Mouse (Mus musculus): Measurements from ENCODE around the gene Hes1. TPM values are rescaled to one million over a fixed set of nuclear protein-coding genes. Genes with fewer than 3 reads are reported as not detected.
A peak's percentile ranks its signal among the peaks of the same experiment; 100 is the strongest.

Hes1 gene
- polyA plus RNA-seq, 1 experiment from 2014 or later, result 38.5 TPM

GRCm38 (mm10) chr16:30056906-30057305, 7.3 kb upstream of the Hes1 start:
- Histone ChIP-seq H3K4me2 (ENCODE audit: low read depth, low read length) (no peak overlapping the region), H3K36me3 (ENCODE audit: control insufficient read depth, insufficient read depth, low read length) (no peaks in the 10 kb centered on the region), H3K9me3 (replicated peaks; ENCODE audit: control insufficient read depth, low read length) (no peaks in the 10 kb centered on the region), H3K27me3 (ENCODE audit: control insufficient read depth, insufficient read depth, low read length) (no peaks in the 10 kb centered on the region), H3K27ac (ENCODE audit: low read length) (peak overlapping the region; percentile 76), H3K9ac (ENCODE audit: low read length) (no peak overlapping the region), H3K4me1 (ENCODE audit: control insufficient read depth, insufficient read depth, low read length) (peaks cover 65% of the 10 kb centered on the region), H3K4me3 (replicated peaks; ENCODE audit: low read length) (no peak overlapping the region)
- no peak for ATAC-seq (ENCODE audit: insufficient read depth, low FRiP score)
- 73% methylated on average over 2 of the region's 2 CpGs for WGBS

DNA sequence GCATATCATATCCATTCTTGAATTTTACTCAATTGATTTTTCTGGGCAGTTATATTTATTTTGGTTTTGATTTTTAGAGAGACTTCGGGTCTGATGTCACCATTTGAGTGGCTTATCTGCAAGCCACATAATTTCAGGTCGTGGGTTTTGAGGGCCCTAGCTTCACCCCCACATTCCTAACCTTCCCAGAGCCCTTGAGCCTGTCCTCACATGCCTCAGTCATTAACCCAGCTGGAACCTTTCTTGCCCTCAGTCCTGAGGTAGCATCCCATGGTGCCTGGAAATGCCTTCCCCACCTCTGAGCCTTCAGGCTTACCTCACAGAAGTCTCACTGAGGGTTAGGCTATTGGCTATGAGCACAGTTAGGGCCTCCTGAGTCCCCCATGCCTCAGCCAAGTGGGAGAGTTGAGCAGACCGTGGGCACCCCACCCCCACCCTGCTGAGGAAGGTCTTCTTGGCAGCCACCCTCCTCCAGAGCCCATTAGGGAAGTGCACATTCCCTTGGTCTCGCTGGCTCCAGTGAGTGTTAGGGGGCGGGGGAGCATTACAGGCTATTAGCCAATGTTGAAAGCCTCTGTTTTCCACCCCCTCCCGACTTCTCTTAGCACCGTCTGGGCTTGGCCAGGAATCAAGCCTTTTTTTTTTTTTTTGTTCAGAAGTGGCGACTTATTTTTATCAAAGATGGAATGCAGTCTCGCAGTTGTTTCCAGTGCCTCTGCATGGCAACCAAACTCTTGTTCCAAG, 5.0 kb upstream of the Hes1 start:
- peak; percentile 30; the same call in 1 of the 2 replicates for ATAC-seq (ENCODE audit: insufficient read depth, low FRiP score)
- H3K9me3 ChIP-seq (replicated peaks; ENCODE audit: control insufficient read depth, low read length), result no peaks in the 10 kb centered on the region
- H3K4me2 ChIP-seq (ENCODE audit: low read depth, low read length), result peak overlapping the region; percentile 29; the same call in 1 of the 2 replicates
- 11% methylated on average over 9 of the region's 9 CpGs for WGBS
- no peaks in the 10 kb centered on the region for H3K27me3 ChIP-seq (ENCODE audit: control insufficient read depth, insufficient read depth, low read length)
- H3K27ac ChIP-seq (ENCODE audit: low read length), result peak overlapping the region; percentile 86
- no peak overlapping the region for H3K4me3 ChIP-seq (replicated peaks; ENCODE audit: low read length)
- H3K4me1 ChIP-seq (ENCODE audit: control insufficient read depth, insufficient read depth, low read length), result peaks cover 62% of the 10 kb centered on the region
- H3K36me3 ChIP-seq (ENCODE audit: control insufficient read depth, insufficient read depth, low read length), result no peaks in the 10 kb centered on the region
- H3K9ac ChIP-seq (ENCODE audit: low read length), result peak overlapping the region; percentile 42; the same call in 1 of the 2 replicates

DNA sequence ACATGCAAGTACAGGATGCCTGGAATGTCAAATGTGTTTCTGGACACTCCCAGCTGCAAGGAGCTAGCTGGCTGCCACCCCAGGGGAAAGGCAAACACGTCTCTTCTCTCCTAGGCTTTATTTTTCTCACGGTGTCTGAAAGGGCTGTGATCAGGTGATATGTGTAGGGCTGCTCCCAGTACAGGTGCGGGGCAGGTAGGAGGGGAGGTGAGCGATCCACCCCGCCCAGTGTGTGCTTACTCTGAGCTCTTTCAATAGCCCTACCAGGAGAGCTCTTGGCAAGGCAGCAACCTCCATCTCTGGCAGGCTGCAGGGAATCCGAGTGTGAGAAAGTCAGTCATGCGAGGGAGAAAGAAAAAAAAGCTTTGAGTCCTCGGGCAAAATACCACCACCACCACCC, 3.8 kb upstream of the Hes1 start:
- Histone ChIP-seq H3K9me3 (replicated peaks; ENCODE audit: control insufficient read depth, low read length) (no peaks in the 10 kb centered on the region), H3K4me2 (ENCODE audit: low read depth, low read length) (0 out of 2 replicates have a peak overlapping the region, but pooled peaks have one; percentile 29), H3K9ac (ENCODE audit: low read length) (peak overlapping the region; percentile 7; the same call in 1 of the 2 replicates), H3K36me3 (ENCODE audit: control insufficient read depth, insufficient read depth, low read length) (no peaks in the 10 kb centered on the region), H3K4me1 (ENCODE audit: control insufficient read depth, insufficient read depth, low read length) (peaks cover 55% of the 10 kb centered on the region), H3K27ac (ENCODE audit: low read length) (peak overlapping the region; percentile 86), H3K4me3 (replicated peaks; ENCODE audit: low read length) (no peak overlapping the region), H3K27me3 (ENCODE audit: control insufficient read depth, insufficient read depth, low read length) (no peaks in the 10 kb centered on the region)
- ATAC-seq (ENCODE audit: insufficient read depth, low FRiP score), result peak; percentile 45; the same call in 1 of the 2 replicates
- 22% methylated on average over 8 of the region's 8 CpGs for WGBS

DNA sequence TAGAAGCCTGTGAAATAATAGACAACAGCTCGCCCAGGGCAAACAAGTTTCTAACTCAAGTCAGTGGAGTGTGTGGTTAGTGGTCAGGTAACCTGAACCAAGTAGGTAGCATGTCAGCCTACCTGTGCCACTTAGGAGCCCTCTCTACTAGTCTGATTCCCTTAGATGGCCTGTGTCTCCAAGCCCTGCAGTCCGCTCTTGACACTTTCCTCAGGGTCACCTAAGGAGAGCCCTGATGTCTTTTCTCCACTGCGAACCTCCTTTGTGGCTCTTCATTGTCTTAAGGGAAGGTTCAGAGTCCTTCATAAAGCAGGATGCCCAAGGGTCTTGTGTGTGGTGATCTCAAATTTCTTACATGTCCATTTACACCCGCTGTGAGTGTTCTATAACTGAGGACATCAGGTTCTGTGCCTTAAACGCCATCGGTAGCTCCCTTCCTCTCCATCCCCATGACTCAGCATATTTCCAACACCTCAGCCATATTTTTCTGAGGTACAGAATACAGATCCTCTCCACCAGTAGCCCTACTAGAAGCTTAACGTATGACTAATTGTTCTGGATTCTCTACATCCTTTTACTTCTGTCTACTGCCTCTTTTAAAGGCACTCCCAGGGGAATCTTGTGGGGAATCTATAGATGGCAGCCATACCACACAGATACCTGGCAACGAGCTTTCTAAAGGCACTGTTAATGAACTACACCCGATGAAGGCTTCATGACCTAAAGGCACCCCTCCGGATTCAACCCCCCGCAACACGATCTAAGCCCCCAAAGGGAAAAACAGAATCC, 1.7 kb upstream of the Hes1 start:
- Histone ChIP-seq H3K4me3 (replicated peaks; ENCODE audit: low read length) (peak overlapping the region; percentile 71), H3K9ac (ENCODE audit: low read length) (peak overlapping the region; percentile 95), H3K4me1 (ENCODE audit: control insufficient read depth, insufficient read depth, low read length) (peaks cover 43% of the 10 kb centered on the region), H3K27ac (ENCODE audit: low read length) (peak overlapping the region; percentile 99), H3K36me3 (ENCODE audit: control insufficient read depth, insufficient read depth, low read length) (no peaks in the 10 kb centered on the region), H3K9me3 (replicated peaks; ENCODE audit: control insufficient read depth, low read length) (no peaks in the 10 kb centered on the region), H3K27me3 (ENCODE audit: control insufficient read depth, insufficient read depth, low read length) (no peaks in the 10 kb centered on the region), H3K4me2 (ENCODE audit: low read depth, low read length) (peak overlapping the region; percentile 94)
- WGBS, result 22% methylated on average over 12 of the region's 12 CpGs
- ATAC-seq (ENCODE audit: insufficient read depth, low FRiP score), result no peak

GRCm38 (mm10) chr16:30063121-30063881, 883 bp upstream of the Hes1 start:
- peaks cover 44% of the 10 kb centered on the region for H3K4me1 ChIP-seq (ENCODE audit: control insufficient read depth, insufficient read depth, low read length)
- under 1% methylated on average over 67 of the region's 82 CpGs for WGBS
- H3K27me3 ChIP-seq (ENCODE audit: control insufficient read depth, insufficient read depth, low read length), result no peaks in the 10 kb centered on the region
- ATAC-seq (ENCODE audit: insufficient read depth, low FRiP score), result peak; percentile 14
- peak overlapping the region; percentile 94 for H3K4me2 ChIP-seq (ENCODE audit: low read depth, low read length)
- no peaks in the 10 kb centered on the region for H3K9me3 ChIP-seq (replicated peaks; ENCODE audit: control insufficient read depth, low read length)
- no peaks in the 10 kb centered on the region for H3K36me3 ChIP-seq (ENCODE audit: control insufficient read depth, insufficient read depth, low read length)
- peak overlapping the region; percentile 95 for H3K9ac ChIP-seq (ENCODE audit: low read length)
- peak overlapping the region; percentile 99 for H3K27ac ChIP-seq (ENCODE audit: low read length)
- H3K4me3 ChIP-seq (replicated peaks; ENCODE audit: low read length), result peak overlapping the region; percentile 71

DNA sequence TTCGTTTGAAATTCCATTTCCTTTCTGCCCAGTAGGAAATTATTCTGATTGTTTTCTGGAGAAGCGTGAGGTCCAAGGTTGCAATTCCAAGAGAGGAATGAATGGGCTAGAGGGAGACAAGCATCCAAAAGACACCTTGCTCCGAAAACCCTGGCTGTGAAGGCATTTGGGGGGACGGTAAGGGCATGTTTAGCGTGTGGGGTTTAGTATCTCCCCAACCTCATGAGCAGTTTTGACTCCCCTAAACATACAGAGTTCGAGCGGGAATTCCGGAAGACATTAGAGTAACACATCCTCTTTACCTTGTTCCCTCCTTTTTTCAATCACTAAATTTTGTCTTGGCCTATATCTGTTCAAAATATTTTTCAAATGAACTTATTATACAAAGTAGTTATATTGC, 429 bp downstream of the Hes1 start:
- peak overlapping the region; percentile 94 for H3K4me2 ChIP-seq (ENCODE audit: low read depth, low read length)
- no peaks in the 10 kb centered on the region for H3K27me3 ChIP-seq (ENCODE audit: control insufficient read depth, insufficient read depth, low read length)
- no peaks in the 10 kb centered on the region for H3K36me3 ChIP-seq (ENCODE audit: control insufficient read depth, insufficient read depth, low read length)
- WGBS, result 1% methylated on average over 8 of the region's 8 CpGs
- peak overlapping the region; percentile 95 for H3K9ac ChIP-seq (ENCODE audit: low read length)
- H3K4me1 ChIP-seq (ENCODE audit: control insufficient read depth, insufficient read depth, low read length), result peaks cover 42% of the 10 kb centered on the region
- H3K4me3 ChIP-seq (replicated peaks; ENCODE audit: low read length), result peak overlapping the region; percentile 71
- peak overlapping the region; percentile 99 for H3K27ac ChIP-seq (ENCODE audit: low read length)
- no peak for ATAC-seq (ENCODE audit: insufficient read depth, low FRiP score)
- H3K9me3 ChIP-seq (replicated peaks; ENCODE audit: control insufficient read depth, low read length), result no peaks in the 10 kb centered on the region

GRCm38 (mm10) chr16:30065077-30065476, 893 bp downstream of the Hes1 start:
- WGBS, result under 1% methylated on average over 21 of the region's 21 CpGs

GRCm38 (mm10) chr16:30065537-30066183, 1.5 kb downstream of the Hes1 start:
- H3K36me3 ChIP-seq (ENCODE audit: control insufficient read depth, insufficient read depth, low read length), result no peaks in the 10 kb centered on the region
- H3K4me3 ChIP-seq (replicated peaks; ENCODE audit: low read length), result peak overlapping the region; percentile 71
- H3K27me3 ChIP-seq (ENCODE audit: control insufficient read depth, insufficient read depth, low read length), result no peaks in the 10 kb centered on the region
- 2% methylated on average over 21 of the region's 21 CpGs for WGBS
- H3K9me3 ChIP-seq (replicated peaks; ENCODE audit: control insufficient read depth, low read length), result no peaks in the 10 kb centered on the region
- ATAC-seq (ENCODE audit: insufficient read depth, low FRiP score), result no peak
- H3K4me2 ChIP-seq (ENCODE audit: low read depth, low read length), result peak overlapping the region; percentile 94
- H3K4me1 ChIP-seq (ENCODE audit: control insufficient read depth, insufficient read depth, low read length), result peaks cover 39% of the 10 kb centered on the region
- peak overlapping the region; percentile 93 for H3K9ac ChIP-seq (ENCODE audit: low read length)
- H3K27ac ChIP-seq (ENCODE audit: low read length), result peak overlapping the region; percentile 90

More at GRCm38 (mm10) chr16:30065077-30065476, 893 bp downstream of the Hes1 start:
- Histone ChIP-seq H3K27me3 (ENCODE audit: control insufficient read depth, insufficient read depth, low read length) (no peaks in the 10 kb centered on the region), H3K4me3 (replicated peaks; ENCODE audit: low read length) (peak overlapping the region; percentile 71), H3K4me2 (ENCODE audit: low read depth, low read length) (peak overlapping the region; percentile 94), H3K36me3 (ENCODE audit: control insufficient read depth, insufficient read depth, low read length) (no peaks in the 10 kb centered on the region), H3K9me3 (replicated peaks; ENCODE audit: control insufficient read depth, low read length) (no peaks in the 10 kb centered on the region), H3K9ac (ENCODE audit: low read length) (peak overlapping the region; percentile 93; the same call in 1 of the 2 replicates), H3K4me1 (ENCODE audit: control insufficient read depth, insufficient read depth, low read length) (peaks cover 42% of the 10 kb centered on the region), H3K27ac (ENCODE audit: low read length) (peak overlapping the region; percentile 99)
- ATAC-seq (ENCODE audit: insufficient read depth, low FRiP score), result peak; percentile 65

All from stomach, embryonic 16.5 days (tissue).